Mouse (Mus musculus) midbrain, embryonic 14.5 days (tissue): Measurements from ENCODE around the gene Dpp6. TPM values are rescaled to one million over a fixed set of nuclear protein-coding genes. Genes with fewer than 3 reads are reported as not detected.
"Not testable (repeated sequence)": the region's sequence is repeated elsewhere in the genome, so short reads cannot be mapped to it uniquely, and the experiment has no call there.

Experiments
- ATAC-seq: fragments of 200-750 bp; cut with Nextera tagmentation; 2 replicates; pipeline ENCODE4 v1.8.0; 2017; ENCODE audit warnings: moderate number of reproducible peaks, moderate library complexity; ENCODE audit not compliant: low FRiP score, low TSS enrichment
- DNase-seq: peaks from one replicate; pipeline ENCODE4 v3.0.0-alpha.2; 2015
- H3K27ac ChIP-seq: fragments of 300-500 bp; sonication (generic); replicated peaks from 2 replicates; pipeline ENCODE4 v1.5.1; 2014; ENCODE audit warnings: mild to moderate bottlenecking, low read depth, low read length, moderate library complexity
- H3K27me3 ChIP-seq: fragments of 300-500 bp; sonication (generic); 2 replicates; pipeline ENCODE4 v1.6.1; 2014; ENCODE audit warnings: low read length, control low read depth, mixed read lengths; ENCODE audit not compliant: control insufficient read depth, insufficient read depth
- H3K36me3 ChIP-seq: fragments of 300-500 bp; sonication (generic); 2 replicates; pipeline ENCODE4 v1.6.1; 2014; ENCODE audit warnings: low read length, control low read depth; ENCODE audit not compliant: control insufficient read depth, insufficient read depth
- H3K4me1 ChIP-seq: fragments of 300-500 bp; sonication (generic); 2 replicates; pipeline ENCODE4 v1.6.1; 2014; ENCODE audit warnings: mild to moderate bottlenecking, antibody characterized with exemption, low read length, control low read depth; ENCODE audit not compliant: control insufficient read depth, insufficient read depth
- H3K4me2 ChIP-seq: fragments of 300-500 bp; sonication (generic); 2 replicates; pipeline ENCODE4 v1.6.1; 2014; ENCODE audit warnings: mild to moderate bottlenecking, low read length, moderate library complexity
- H3K4me3 ChIP-seq: fragments of 300-500 bp; sonication (generic); replicated peaks from 2 replicates; pipeline ENCODE4 v1.5.1; 2014; ENCODE audit warnings: low read depth, low read length
- H3K9ac ChIP-seq: fragments of 300-500 bp; sonication (generic); replicated peaks from 2 replicates; pipeline ENCODE4 v1.6.1; 2014; ENCODE audit warnings: mild to moderate bottlenecking, low read length, moderate library complexity
- H3K9me3 ChIP-seq: fragments of 300-500 bp; sonication (generic); 2 replicates; pipeline ENCODE4 v1.6.1; 2016; ENCODE audit warnings: low read length, control low read depth, mixed read lengths; ENCODE audit not compliant: control insufficient read depth
- WGBS: fragments of 180-500 bp; shearing (Covaris S2); extraction: QIAGEN DNeasy Blood & Tissue Kit; methylation state at CpG from one replicate; pipeline ENCODE4 v1.1.7; 2014; 5-methylcytosine and 5-hydroxymethylcytosine counted together
- polyA plus RNA-seq: library from polyadenylated mRNA; unstranded; fragments of >200 nt; fragmentation: Nextera tagmentation; extraction: Ambion mirVana; gene quantifications from 2 replicates; pipeline ENCODE4 v1.2.1, GENCODE M21; 2014

Gene Dpp6
- polyA plus RNA-seq, 1 experiment from 2014 or later = 72.6 TPM

- H3K27me3 ChIP-seq = no peaks in the 10 kb centered on the region
- DNase-seq (no peak), ATAC-seq (no peak)
- H3K4me2 ChIP-seq = no peak overlapping the region
- WGBS = 67% methylated on average over 1 of the region's 1 CpGs
- H3K36me3 ChIP-seq = no peaks in the 10 kb centered on the region
- H3K9ac ChIP-seq = no peak overlapping the region
- H3K4me1 ChIP-seq = no peaks in the 10 kb centered on the region
- no peak overlapping the region for H3K4me3 ChIP-seq
- no peaks in the 10 kb centered on the region for H3K9me3 ChIP-seq
- no peak overlapping the region for H3K27ac ChIP-seq
Observed at GRCm38 (mm10) chr5:27457686-27458085, 640.7 kb downstream of the Dpp6 start.

GRCm38 (mm10) chr5:27474964-27475465 is 658.0 kb downstream of the Dpp6 start:
- Histone ChIP-seq H3K36me3 (0 out of 2 replicates have a peak, but pooled peaks cover 4% of the 10 kb centered on the region), H3K4me2 (no peak overlapping the region), H3K4me3 (no peak overlapping the region), H3K27me3 (no peaks in the 10 kb centered on the region), H3K27ac (no peak overlapping the region), H3K9me3 (no peaks in the 10 kb centered on the region), H3K4me1 (no peaks in the 10 kb centered on the region), H3K9ac (no peak overlapping the region)
- WGBS = 85% methylated on average over 4 of the region's 4 CpGs
- no peak for DNase-seq
- ATAC-seq = no peak

GRCm38 (mm10) chr5:27481706-27482105 is 664.7 kb downstream of the Dpp6 start:
- Histone ChIP-seq H3K9me3 (no peaks in the 10 kb centered on the region), H3K4me2 (no peak overlapping the region), H3K4me3 (no peak overlapping the region), H3K27ac (no peak overlapping the region), H3K27me3 (no peaks in the 10 kb centered on the region), H3K9ac (no peak overlapping the region), H3K36me3 (no peaks in the 10 kb centered on the region), H3K4me1 (no peaks in the 10 kb centered on the region)
- ATAC-seq = no peak
- DNase-seq = no peak
- 78% methylated on average over 2 of the region's 2 CpGs for WGBS

GRCm38 (mm10) chr5:27486138-27486537 is 669.1 kb downstream of the Dpp6 start:
- no peak for ATAC-seq

GRCm38 (mm10) chr5:27490942-27491341 is 673.9 kb downstream of the Dpp6 start:
- DNase-seq = no peak
- WGBS = 79% methylated on average over 4 of the region's 4 CpGs

More at GRCm38 (mm10) chr5:27486138-27486537, 669.1 kb downstream of the Dpp6 start:
- no peak overlapping the region for H3K9ac ChIP-seq
- H3K4me2 ChIP-seq = no peak overlapping the region
- no peaks in the 10 kb centered on the region for H3K27me3 ChIP-seq
- H3K27ac ChIP-seq = no peak overlapping the region
- H3K4me3 ChIP-seq = no peak overlapping the region
- no peaks in the 10 kb centered on the region for H3K36me3 ChIP-seq
- no peak for DNase-seq
- WGBS = 53% methylated on average over 1 of the region's 1 CpGs
- no peaks in the 10 kb centered on the region for H3K4me1 ChIP-seq
- no peaks in the 10 kb centered on the region for H3K9me3 ChIP-seq

GRCm38 (mm10) chr5:27501338-27501737 is 684.3 kb downstream of the Dpp6 start, which contains the start of gene Speer4b:
Gene Speer4b (minus strand): TSS chr5:27501438.
- H3K4me2 ChIP-seq, H3K36me3 ChIP-seq, H3K4me1 ChIP-seq, H3K4me3 ChIP-seq, H3K9me3 ChIP-seq, ATAC-seq, H3K9ac ChIP-seq, H3K27ac ChIP-seq, DNase-seq, H3K27me3 ChIP-seq: not testable (repeated sequence)
- WGBS = 55% methylated on average over 1 of the region's 1 CpGs

More at GRCm38 (mm10) chr5:27490942-27491341, 673.9 kb downstream of the Dpp6 start:
- Histone ChIP-seq H3K27ac (no peak overlapping the region), H3K4me3 (no peak overlapping the region), H3K9ac (no peak overlapping the region), H3K4me2 (no peak overlapping the region), H3K36me3 (no peaks in the 10 kb centered on the region), H3K9me3 (no peaks in the 10 kb centered on the region), H3K27me3 (no peaks in the 10 kb centered on the region), H3K4me1 (no peaks in the 10 kb centered on the region)
- ATAC-seq = no peak

- ATAC-seq (no peak), DNase-seq (no peak)
- Histone ChIP-seq H3K36me3 (no peaks in the 10 kb centered on the region), H3K9me3 (no peaks in the 10 kb centered on the region), H3K9ac (no peak overlapping the region), H3K4me3 (no peak overlapping the region), H3K27me3 (no peaks in the 10 kb centered on the region), H3K4me2 (no peak overlapping the region), H3K4me1 (no peaks in the 10 kb centered on the region), H3K27ac (no peak overlapping the region)
Observed at GRCm38 (mm10) chr5:27518716-27519115, 701.7 kb downstream of the Dpp6 start.

- no peak for ATAC-seq
- no peaks in the 10 kb centered on the region for H3K27me3 ChIP-seq
- no peak overlapping the region for H3K4me3 ChIP-seq
- 92% methylated on average over 1 of the region's 1 CpGs for WGBS
- H3K9ac ChIP-seq = no peak overlapping the region
- H3K27ac ChIP-seq = no peak overlapping the region
- no peak overlapping the region for H3K4me2 ChIP-seq
- no peak for DNase-seq
- H3K4me1 ChIP-seq = no peaks in the 10 kb centered on the region
- no peaks in the 10 kb centered on the region for H3K9me3 ChIP-seq
- no peaks in the 10 kb centered on the region for H3K36me3 ChIP-seq
Observed at GRCm38 (mm10) chr5:27526906-27527305, 709.9 kb downstream of the Dpp6 start.

GRCm38 (mm10) chr5:27544816-27545270 is 727.8 kb downstream of the Dpp6 start:
- DNase-seq (peak; percentile 80), ATAC-seq (0 out of 2 replicates have a peak, but pooled peaks have one; percentile 24)
- Histone ChIP-seq H3K4me3 (no peak overlapping the region), H3K27me3 (no peaks in the 10 kb centered on the region), H3K4me2 (no peak overlapping the region), H3K4me1 (no peaks in the 10 kb centered on the region), H3K9me3 (no peaks in the 10 kb centered on the region), H3K36me3 (no peaks in the 10 kb centered on the region), H3K27ac (no peak overlapping the region), H3K9ac (no peak overlapping the region)
- WGBS = 21% methylated on average over 2 of the region's 2 CpGs
